Mouse (Mus musculus): ENCODE measurements at regions not wholly inside any gene's neighbourhood (a gene's known extent, or its start where the extent isn't known, plus 50 kb on each side); places are given as distances from the start of the nearest gene placed in this dataset.

- DNase-seq (ENCODE audit: low spot score): no peak
Observed at GRCm38 (mm10) chr6:127381148-127381888, 65.3 kb upstream of the Parp11 start.

DNA sequence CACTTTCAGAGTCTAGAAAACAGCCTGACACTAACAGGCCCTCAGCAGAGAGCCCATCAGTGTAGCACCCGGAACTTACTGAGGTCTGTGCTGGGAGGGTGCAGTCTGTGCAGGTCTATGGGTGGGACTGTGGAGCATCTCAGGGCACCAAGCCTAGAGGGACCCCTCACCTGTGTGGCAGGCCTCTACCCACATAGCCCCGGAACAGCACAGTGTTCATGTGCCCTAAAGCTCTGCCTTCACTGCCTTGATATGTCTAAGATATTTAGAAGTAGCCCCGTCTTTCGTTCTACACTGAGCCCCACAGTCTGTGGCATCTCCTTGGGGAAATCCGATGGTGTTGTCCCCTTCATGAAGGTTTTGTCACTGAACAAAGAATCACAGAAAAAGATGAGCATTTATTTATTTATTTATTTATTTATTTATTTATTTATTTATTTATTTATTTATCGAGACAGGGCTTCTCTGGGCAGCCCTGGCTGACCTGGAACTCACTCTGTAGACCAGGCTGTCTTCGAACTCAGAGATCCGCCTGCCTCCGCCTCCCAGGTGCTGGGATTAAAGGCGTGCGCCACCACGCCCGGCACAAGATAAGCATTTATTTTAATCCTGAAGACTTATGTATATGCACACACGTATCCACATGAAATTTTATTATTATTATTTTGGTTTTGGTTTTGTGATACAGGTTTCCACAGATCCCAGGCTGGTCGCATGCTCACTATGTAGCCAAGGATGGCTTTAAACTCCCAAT is 55.2 kb upstream of the Parp11 start:
- DNase-seq (ENCODE audit: low spot score): no peak

DNA sequence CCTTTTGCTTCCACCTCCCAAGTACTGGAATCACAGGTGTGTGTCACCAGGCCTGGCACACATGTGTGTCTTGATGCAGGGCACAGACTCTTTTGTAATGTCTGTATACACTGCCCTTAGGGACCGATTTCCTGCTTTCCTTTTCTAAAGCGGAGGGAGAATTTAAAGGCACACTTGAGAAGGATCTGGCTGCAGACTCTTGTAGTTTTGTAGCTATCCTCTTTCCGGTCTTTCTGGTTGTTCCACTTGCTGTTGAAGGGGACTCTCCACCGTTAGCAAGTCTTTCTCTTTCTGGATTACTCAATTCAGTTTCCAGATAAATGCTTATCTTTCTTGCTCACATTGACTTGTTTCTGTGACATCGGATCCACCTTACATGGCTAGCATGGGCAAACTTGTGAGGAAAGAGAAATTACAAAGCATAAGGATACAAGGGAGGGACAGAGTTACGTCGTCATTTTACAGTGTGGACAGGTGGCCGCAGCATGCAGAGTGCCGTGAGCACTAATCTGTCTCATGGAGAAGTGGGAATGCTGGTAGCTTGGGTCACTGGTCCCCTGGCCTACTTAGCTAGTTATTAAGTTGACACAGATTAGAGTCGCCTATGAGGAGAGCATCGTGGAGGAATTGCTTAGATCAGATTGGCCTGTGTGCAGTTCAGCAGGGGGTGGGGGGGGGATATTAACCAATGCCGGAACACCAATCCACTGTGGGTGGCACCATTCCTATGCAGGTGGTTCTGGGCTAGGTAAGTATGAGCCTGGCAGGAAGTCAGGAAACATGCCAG is 54.4 kb upstream of the Parp11 start:
- no peak for DNase-seq (ENCODE audit: low spot score)

- DNase-seq (ENCODE audit: low spot score): no peak
Observed at GRCm38 (mm10) chr6:127392799-127393172, 53.9 kb upstream of the Parp11 start.

GRCm38 (mm10) chr6:127393907-127394600 is 52.6 kb upstream of the Parp11 start:
- no peak for DNase-seq (ENCODE audit: low spot score)
